Mouse (Mus musculus) splenic B cell, adult 2 months (primary cell): ENCODE data around the gene Patl2.
"Not testable (repeated sequence)": the region's sequence is repeated elsewhere in the genome, so short reads cannot be mapped to it uniquely, and the experiment has no call there.

Source experiments
- DNase-seq: peaks from one replicate; pipeline ENCODE4 v3.0.0-alpha.2; 2011; ENCODE audit warnings: low read depth, low spot score
- H3K27me3 ChIP-seq: 2 replicates; pipeline ENCODE4 v1.6.1; 2012; ENCODE audit warnings: mild to moderate bottlenecking, low read length, moderate library complexity, mixed read lengths; ENCODE audit not compliant: control insufficient read depth, poor library complexity, insufficient read depth, severe bottlenecking
- H3K36me3 ChIP-seq: 2 replicates; pipeline ENCODE4 v1.6.1; 2012; ENCODE audit warnings: mild to moderate bottlenecking, low read length, moderate library complexity, mixed read lengths; ENCODE audit not compliant: control insufficient read depth, poor library complexity, insufficient read depth, severe bottlenecking

Patl2 gene

DNA sequence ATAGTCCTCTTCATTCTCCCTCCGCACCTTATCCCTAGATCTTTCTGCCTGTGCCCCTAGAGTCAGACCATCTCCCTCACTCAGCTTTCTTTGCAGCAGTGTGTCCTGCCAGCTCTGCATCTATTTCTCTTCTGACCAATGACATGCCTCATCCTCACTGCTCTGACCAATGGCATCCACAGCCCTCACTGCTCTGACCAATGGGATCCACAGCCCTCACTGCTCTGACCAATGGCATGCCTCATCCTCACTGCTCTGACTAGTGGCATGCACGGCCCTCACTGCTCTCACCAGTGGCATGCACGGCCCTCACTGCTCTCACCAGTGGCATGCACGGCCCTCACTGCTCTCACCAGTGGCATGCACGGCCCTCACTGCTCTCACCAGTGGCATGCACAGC is 88.3 kb downstream of the Patl2 start:
- DNase-seq = peak; percentile 13
- peaks cover 14% of the 10 kb centered on the region for H3K36me3 ChIP-seq
- H3K27me3 ChIP-seq = not testable (repeated sequence)

DNA sequence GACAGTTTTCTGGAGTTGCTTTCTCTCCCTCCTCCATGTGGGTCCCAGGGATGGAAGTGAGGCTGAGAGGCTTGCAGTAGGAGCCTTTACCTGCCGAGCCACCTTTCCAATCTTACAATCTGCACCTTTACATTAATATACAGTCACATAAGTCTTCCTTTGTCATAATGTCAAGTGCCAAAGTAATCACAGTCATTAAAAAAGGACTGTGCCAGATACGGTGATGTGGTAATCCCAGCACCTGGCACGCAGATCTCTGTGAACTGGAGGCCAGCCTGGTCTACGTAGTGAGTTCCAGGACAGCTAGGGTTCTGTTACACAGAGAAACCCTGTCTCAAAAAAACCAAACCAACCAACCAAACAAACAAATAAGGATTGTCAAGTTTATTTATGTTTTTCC is 92.1 kb downstream of the Patl2 start:
- Histone ChIP-seq H3K36me3 (peaks cover 9% of the 10 kb centered on the region), H3K27me3 (no peaks in the 10 kb centered on the region)
- no peak for DNase-seq

DNA sequence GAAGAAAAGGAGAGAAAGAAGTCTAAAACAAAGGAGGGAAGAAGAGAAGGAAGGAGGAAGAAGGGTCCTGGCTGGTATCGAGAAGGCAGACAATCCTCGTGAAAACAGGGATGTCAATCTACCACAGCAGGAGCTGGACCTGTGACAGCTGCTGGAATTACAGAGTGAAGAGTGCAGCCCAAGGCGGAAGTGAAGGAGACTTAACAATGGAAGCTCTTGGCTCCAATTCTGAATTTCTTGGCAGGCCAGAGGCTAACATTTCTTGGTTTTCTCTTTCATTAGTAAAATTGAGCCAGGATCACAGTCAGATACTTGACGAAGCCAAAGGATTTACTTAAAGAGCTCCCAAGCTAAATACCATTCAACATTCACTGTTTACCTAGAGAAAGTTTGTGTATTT is 99.5 kb downstream of the Patl2 start:
- no peak for DNase-seq
- Histone ChIP-seq H3K36me3 (peaks cover 9% of the 10 kb centered on the region), H3K27me3 (no peaks in the 10 kb centered on the region)

DNA sequence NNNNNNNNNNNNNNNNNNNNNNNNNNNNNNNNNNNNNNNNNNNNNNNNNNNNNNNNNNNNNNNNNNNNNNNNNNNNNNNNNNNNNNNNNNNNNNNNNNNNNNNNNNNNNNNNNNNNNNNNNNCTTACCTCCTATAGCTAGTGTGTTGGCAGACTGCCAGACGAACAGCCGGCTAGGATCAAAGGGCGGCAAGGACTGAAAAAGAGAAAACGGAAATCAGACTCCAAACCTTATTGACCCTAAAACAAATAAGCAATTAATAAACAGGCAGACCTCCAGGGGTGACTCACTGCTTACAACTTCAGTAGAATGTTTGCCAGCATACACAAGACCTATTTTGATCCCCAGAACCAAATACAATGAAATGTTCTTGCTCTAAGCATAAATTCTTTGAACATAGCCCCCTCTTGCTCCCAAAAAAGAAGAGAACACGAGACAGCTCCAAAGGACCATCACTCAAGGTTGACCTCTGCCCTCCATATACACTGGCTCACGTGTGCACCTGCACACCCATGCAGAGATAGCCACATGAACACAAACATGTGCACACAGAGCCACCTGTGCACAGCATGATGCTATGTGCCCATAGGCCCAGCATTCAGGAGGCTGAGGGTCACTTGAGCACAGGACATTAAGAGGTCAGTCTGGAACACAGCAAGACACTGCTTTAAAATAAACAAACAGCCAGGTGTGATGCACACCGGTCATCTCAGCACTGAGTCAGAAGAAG is 104.1 kb downstream of the Patl2 start:
- Histone ChIP-seq H3K27me3 (no peaks in the 10 kb centered on the region), H3K36me3 (peaks cover 11% of the 10 kb centered on the region)
- DNase-seq = no peak
